Mouse (Mus musculus) naive thymus-derived CD4-positive, alpha-beta T cell, adult 2 months (primary cell): Measurements from ENCODE around the gene Cryba4.

ENCODE experiments used
- DNase-seq: peaks from one replicate; pipeline ENCODE4 v3.0.0-alpha.2; 2011; ENCODE audit warnings: low read depth

Gene Cryba4

DNA sequence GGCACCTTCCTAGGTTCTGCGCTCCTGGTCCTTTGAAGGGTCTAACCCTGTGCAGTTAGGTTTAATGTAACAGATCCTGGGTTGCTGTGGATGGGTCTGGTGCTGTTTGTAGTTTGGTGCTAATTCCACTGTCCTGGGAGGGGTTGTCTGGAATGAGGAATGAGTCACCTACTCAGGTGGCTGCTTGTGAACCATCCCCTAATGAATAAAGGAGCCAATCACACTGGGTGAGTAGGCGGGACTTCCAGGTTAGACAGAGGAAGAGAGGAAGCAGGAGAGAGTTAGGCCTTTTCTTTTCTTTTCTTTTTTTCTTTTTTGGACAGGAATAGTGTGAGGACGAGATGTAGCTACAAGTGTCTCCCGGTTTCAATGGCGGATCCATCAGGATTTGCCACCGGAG is 52.7 kb downstream of the Cryba4 start:
- DNase-seq = no peak
